Mouse (Mus musculus) brain, embryonic 14.5 days (tissue): ENCODE data around the gene Best3.

Experiments
- CTCF ChIP-seq: fragments of 200-500 bp; IDR thresholded peaks from 2 replicates; pipeline ENCODE4 v1.5.1; 2012; ENCODE audit warnings: inconsistent platforms, mild to moderate bottlenecking, moderate library complexity, borderline replicate concordance; ENCODE audit not compliant: insufficient read depth, insufficient read length; ENCODE audit errors: extremely low read depth
- POLR2A ChIP-seq: fragments of 200-500 bp; IDR thresholded peaks from 2 replicates; pipeline ENCODE4 v1.6.1; 2012; ENCODE audit warnings: mild to moderate bottlenecking, inconsistent platforms, borderline replicate concordance; ENCODE audit not compliant: poor library complexity, insufficient read depth, insufficient read length, severe bottlenecking; ENCODE audit errors: extremely low read depth

- no peak for TF ChIP-seq CTCF
- TF ChIP-seq POLR2A, result no peak
Measured at GRCm38 (mm10) chr10:117005707-117006464, 19.8 kb downstream of the Best3 start.
